Mouse (Mus musculus) kidney, adult 2 months (tissue): ENCODE measurements around the gene Spink4.

Source experiments
- CTCF ChIP-seq: fragments of 200-500 bp; conservative IDR thresholded peaks from 2 replicates; pipeline ENCODE4 v1.5.1; 2011; ENCODE audit warnings: low read depth, mild to moderate bottlenecking, control low read depth, low read length, moderate library complexity, mixed read lengths; ENCODE audit not compliant: insufficient read depth, insufficient read length
- POLR2A ChIP-seq: fragments of 200-500 bp; IDR thresholded peaks from one replicate; pipeline ENCODE4 v1.6.1; 2011; ENCODE audit warnings: low read depth, low read length, control low read depth

DNA sequence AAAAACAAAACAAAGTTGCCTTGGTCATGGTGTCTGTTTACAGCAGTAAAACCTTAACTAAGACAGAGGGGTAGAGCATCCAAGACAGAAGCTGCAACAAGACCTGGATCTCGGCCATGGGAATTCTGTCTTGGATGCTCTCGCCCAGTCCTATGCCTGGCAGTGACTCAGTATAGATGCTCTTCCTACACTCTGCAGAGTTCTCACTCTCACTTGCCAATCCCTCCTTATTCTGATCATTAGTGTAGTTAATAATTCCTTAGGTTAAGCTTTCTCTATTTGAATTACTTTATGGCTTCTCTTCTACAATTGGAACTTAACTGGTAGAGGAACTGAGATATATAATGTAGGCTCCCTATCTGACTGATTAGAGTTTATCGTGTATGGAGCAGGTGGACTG, 24.7 kb upstream of the Spink4 start:
- no peak for TF ChIP-seq CTCF
- TF ChIP-seq POLR2A, result no peak
